Mouse (Mus musculus) midbrain, postnatal 0 days (tissue): Measurements from ENCODE around the gene Bnip2. TPM values are rescaled to one million over a fixed set of nuclear protein-coding genes. Genes with fewer than 3 reads are reported as not detected.

Experiments used
- ATAC-seq: fragments of 200-750 bp; cut with Nextera tagmentation; 2 replicates; pipeline ENCODE4 v1.8.0; 2017; ENCODE audit warnings: moderate number of reproducible peaks, mild to moderate bottlenecking, moderate TSS enrichment, moderate library complexity; ENCODE audit not compliant: low FRiP score
- DNase-seq: peaks from one replicate; pipeline ENCODE4 v3.0.0-alpha.2; 2015; ENCODE audit warnings: low spot score
- H3K27ac ChIP-seq: fragments of 300-500 bp; sonication (generic); 2 replicates; pipeline ENCODE4 v1.5.1; 2014; ENCODE audit warnings: low read depth, mild to moderate bottlenecking, low read length, mixed read lengths
- H3K27me3 ChIP-seq: fragments of 300-500 bp; sonication (generic); 2 replicates; pipeline ENCODE4 v1.6.1; 2014; ENCODE audit warnings: low read length, control low read depth, mixed read lengths; ENCODE audit not compliant: insufficient read depth
- H3K36me3 ChIP-seq: fragments of 300-500 bp; sonication (generic); 2 replicates; pipeline ENCODE4 v1.6.1; 2014; ENCODE audit warnings: low read length, control low read depth, mixed read lengths; ENCODE audit not compliant: insufficient read depth
- H3K4me1 ChIP-seq: fragments of 300-500 bp; sonication (generic); 2 replicates; pipeline ENCODE4 v1.6.1; 2014; ENCODE audit warnings: mild to moderate bottlenecking, control low read depth, antibody characterized with exemption, low read length, mixed read lengths; ENCODE audit not compliant: insufficient read depth
- H3K4me2 ChIP-seq: fragments of 300-500 bp; sonication (generic); 2 replicates; pipeline ENCODE4 v1.6.1; 2014; ENCODE audit warnings: low read depth, mild to moderate bottlenecking, low read length, mixed read lengths; ENCODE audit not compliant: poor library complexity, severe bottlenecking
- H3K4me3 ChIP-seq: fragments of 300-500 bp; sonication (generic); 2 replicates; pipeline ENCODE4 v1.5.1; 2014; ENCODE audit warnings: low read depth, mild to moderate bottlenecking, low read length, moderate library complexity
- H3K9ac ChIP-seq: fragments of 300-500 bp; sonication (generic); replicated peaks from 2 replicates; pipeline ENCODE4 v1.6.1; 2014; ENCODE audit warnings: mild to moderate bottlenecking, low read length, moderate library complexity, mixed read lengths; ENCODE audit not compliant: poor library complexity, severe bottlenecking
- H3K9me3 ChIP-seq: fragments of 300-500 bp; sonication (generic); 2 replicates; pipeline ENCODE4 v1.6.1; 2016; ENCODE audit warnings: low read length, control low read depth
- CTCF ChIP-seq: IDR thresholded peaks from 2 replicates; pipeline ENCODE4 v1.5.1; 2016; ENCODE audit warnings: antibody characterized with exemption, mild to moderate bottlenecking
- WGBS: fragments of 180-500 bp; shearing (Covaris S2); extraction: QIAGEN DNeasy Blood & Tissue Kit; methylation state at CpG from one replicate; pipeline ENCODE4 v1.1.7; 2014; 5-methylcytosine and 5-hydroxymethylcytosine counted together
- polyA plus RNA-seq: library from polyadenylated mRNA; unstranded; fragments of >200 nt; fragmentation: Nextera tagmentation; extraction: Ambion mirVana; gene quantifications from 2 replicates; pipeline ENCODE4 v1.2.1, GENCODE M21; 2015
- total RNA-seq: library from RNA; depleted of rRNA; stranded (reverse); fragments of >200 nt; gene quantifications from 2 replicates; pipeline ENCODE4 v1.2.3, GENCODE M21; 2014

The Bnip2 gene
- total and polyA plus RNA-seq, 2 experiments from 2014 or later, result 41.5 to 45.9 TPM

- no peak for DNase-seq
- no peak within 1 kb of the TSS for H3K27ac ChIP-seq
- no peaks in the 10 kb centered on the region for H3K27me3 ChIP-seq
- no peak within 1 kb of the TSS for H3K4me2 ChIP-seq
- H3K4me1 ChIP-seq, result no peaks in the 10 kb centered on the region
- TF ChIP-seq CTCF, result no peak
- no peak within 1 kb of the TSS for H3K9ac ChIP-seq
- H3K4me3 ChIP-seq, result no peak within 1 kb of the TSS
- no peaks in the 10 kb centered on the region for H3K36me3 ChIP-seq
- H3K9me3 ChIP-seq, result no peaks in the 10 kb centered on the region
- no peak for ATAC-seq
- WGBS, result 94% methylated on average over 7 of the region's 7 CpGs
These were observed 48.7 kb downstream of the Bnip2 start, which contains the start of gene Gcnt3 for GRCm38 (mm10) chr9:70037988-70038387. TSS of gene Gcnt3 (minus strand) at chr9:70038088.

GRCm38 (mm10) chr9:70039597-70040385 lies 50.5 kb downstream of the Bnip2 start:
- Histone ChIP-seq H3K9ac (no peak overlapping the region), H3K4me2 (no peak overlapping the region), H3K4me1 (no peaks in the 10 kb centered on the region), H3K27me3 (no peaks in the 10 kb centered on the region), H3K9me3 (no peaks in the 10 kb centered on the region), H3K27ac (no peak overlapping the region), H3K4me3 (no peak overlapping the region), H3K36me3 (no peaks in the 10 kb centered on the region)
- ATAC-seq (no peak), DNase-seq (no peak)
- no peak for TF ChIP-seq CTCF
- 86% methylated on average over 6 of the region's 6 CpGs for WGBS

- DNase-seq (no peak), ATAC-seq (no peak)
- TF ChIP-seq CTCF, result no peak
- Histone ChIP-seq H3K9ac (no peak overlapping the region), H3K4me2 (no peak overlapping the region), H3K27ac (no peak overlapping the region), H3K4me3 (no peak overlapping the region), H3K27me3 (no peaks in the 10 kb centered on the region), H3K36me3 (no peaks in the 10 kb centered on the region), H3K4me1 (no peaks in the 10 kb centered on the region), H3K9me3 (no peaks in the 10 kb centered on the region)
- 89% methylated on average over 11 of the region's 11 CpGs for WGBS
These were observed 51.3 kb downstream of the Bnip2 start for GRCm38 (mm10) chr9:70040570-70040969.

GRCm38 (mm10) chr9:70042137-70042536 lies 52.9 kb downstream of the Bnip2 start:
- Histone ChIP-seq H3K27ac (no peak overlapping the region), H3K4me1 (no peaks in the 10 kb centered on the region), H3K9me3 (no peaks in the 10 kb centered on the region), H3K4me2 (no peak overlapping the region), H3K4me3 (no peak overlapping the region), H3K27me3 (no peaks in the 10 kb centered on the region), H3K9ac (no peak overlapping the region), H3K36me3 (no peaks in the 10 kb centered on the region)
- TF ChIP-seq CTCF, result no peak
- no peak for DNase-seq
- ATAC-seq, result no peak
- WGBS, result 92% methylated on average over 4 of the region's 4 CpGs

GRCm38 (mm10) chr9:70042935-70043334 lies 53.7 kb downstream of the Bnip2 start:
- no peak for TF ChIP-seq CTCF
- Histone ChIP-seq H3K9ac (no peak overlapping the region), H3K4me3 (no peak overlapping the region), H3K27me3 (no peaks in the 10 kb centered on the region), H3K36me3 (no peaks in the 10 kb centered on the region), H3K9me3 (no peaks in the 10 kb centered on the region), H3K4me1 (no peaks in the 10 kb centered on the region), H3K27ac (no peak overlapping the region), H3K4me2 (no peak overlapping the region)
- DNase-seq (no peak), ATAC-seq (no peak)
- 70% methylated on average over 1 of the region's 1 CpGs for WGBS

GRCm38 (mm10) chr9:70044865-70045264 lies 55.6 kb downstream of the Bnip2 start:
- H3K9me3 ChIP-seq, result no peaks in the 10 kb centered on the region
- TF ChIP-seq CTCF, result no peak
- H3K36me3 ChIP-seq, result no peaks in the 10 kb centered on the region
- ATAC-seq, result no peak
- H3K4me2 ChIP-seq, result no peak overlapping the region
- H3K4me3 ChIP-seq, result no peak overlapping the region
- 79% methylated on average over 2 of the region's 2 CpGs for WGBS
- no peak overlapping the region for H3K27ac ChIP-seq
- H3K4me1 ChIP-seq, result no peaks in the 10 kb centered on the region
- H3K9ac ChIP-seq, result no peak overlapping the region
- no peaks in the 10 kb centered on the region for H3K27me3 ChIP-seq
- no peak for DNase-seq
